Mouse (Mus musculus): ENCODE measurements around the gene Rnf216.
A peak's percentile ranks its signal among the peaks of the same experiment; 100 is the strongest.

The Rnf216 gene

GRCm38 (mm10) chr5:143000654-143001500 lies 111.9 kb downstream of the Rnf216 start:
- peak; percentile 34 for DNase-seq (ENCODE audit: low read depth, low spot score)

GRCm38 (mm10) chr5:143000091-143000490 lies 112.7 kb downstream of the Rnf216 start:
- no peak for DNase-seq (ENCODE audit: low read depth, low spot score)

- DNase-seq (ENCODE audit: low read depth, low spot score) = no peak
Measured at GRCm38 (mm10) chr5:142998171-142998570, 114.6 kb downstream of the Rnf216 start.

GRCm38 (mm10) chr5:142997526-142997925 lies 115.3 kb downstream of the Rnf216 start:
- DNase-seq (ENCODE audit: low read depth, low spot score) = no peak

- DNase-seq (ENCODE audit: low read depth, low spot score) = no peak
Measured at GRCm38 (mm10) chr5:142994746-142995145, 118.0 kb downstream of the Rnf216 start.

GRCm38 (mm10) chr5:142989167-142989566 lies 123.6 kb downstream of the Rnf216 start:
- DNase-seq (ENCODE audit: low read depth, low spot score) = no peak

- no peak for DNase-seq (ENCODE audit: low read depth, low spot score)
Measured at GRCm38 (mm10) chr5:142988520-142988919, 124.3 kb downstream of the Rnf216 start.

GRCm38 (mm10) chr5:142984271-142984670 lies 128.5 kb downstream of the Rnf216 start:
- no peak for DNase-seq (ENCODE audit: low read depth, low spot score)

GRCm38 (mm10) chr5:142983174-142983573 lies 129.6 kb downstream of the Rnf216 start:
- DNase-seq (ENCODE audit: low read depth, low spot score) = no peak

- DNase-seq (ENCODE audit: low read depth, low spot score) = no peak
Measured at GRCm38 (mm10) chr5:142982046-142982801, 130.6 kb downstream of the Rnf216 start.

- DNase-seq (ENCODE audit: low read depth, low spot score) = no peak
Measured at GRCm38 (mm10) chr5:142976516-142976915, 136.3 kb downstream of the Rnf216 start.

- no peak for DNase-seq (ENCODE audit: low read depth, low spot score)
Measured at GRCm38 (mm10) chr5:142974598-142975121, 138.1 kb downstream of the Rnf216 start.

- no peak for DNase-seq (ENCODE audit: low read depth, low spot score)
Measured at GRCm38 (mm10) chr5:142973971-142974370, 138.8 kb downstream of the Rnf216 start.

GRCm38 (mm10) chr5:142968411-142968810 lies 144.4 kb downstream of the Rnf216 start:
- no peak for DNase-seq (ENCODE audit: low read depth, low spot score)

- no peak for DNase-seq (ENCODE audit: low read depth, low spot score)
Measured at GRCm38 (mm10) chr5:142964650-142965049, 148.1 kb downstream of the Rnf216 start.

GRCm38 (mm10) chr5:142963705-142964494 lies 148.9 kb downstream of the Rnf216 start:
- DNase-seq (ENCODE audit: low read depth, low spot score) = no peak

- no peak for DNase-seq (ENCODE audit: low read depth, low spot score)
Measured at GRCm38 (mm10) chr5:142963003-142963704, 149.6 kb downstream of the Rnf216 start.

GRCm38 (mm10) chr5:142962444-142962961 lies 150.3 kb downstream of the Rnf216 start:
- DNase-seq (ENCODE audit: low read depth, low spot score) = no peak

- DNase-seq (ENCODE audit: low read depth, low spot score) = no peak
Measured at GRCm38 (mm10) chr5:142961881-142962443, 150.8 kb downstream of the Rnf216 start.

GRCm38 (mm10) chr5:142961398-142961880 lies 151.4 kb downstream of the Rnf216 start:
- no peak for DNase-seq (ENCODE audit: low read depth, low spot score)
